Mouse (Mus musculus): ENCODE data around the gene Spag16. TPM values are rescaled to one million over a fixed set of nuclear protein-coding genes. Genes with fewer than 3 reads are reported as not detected.

The Spag16 gene
- polyA plus RNA-seq, 1 experiment from 2014 or later: 0.28 TPM

DNA sequence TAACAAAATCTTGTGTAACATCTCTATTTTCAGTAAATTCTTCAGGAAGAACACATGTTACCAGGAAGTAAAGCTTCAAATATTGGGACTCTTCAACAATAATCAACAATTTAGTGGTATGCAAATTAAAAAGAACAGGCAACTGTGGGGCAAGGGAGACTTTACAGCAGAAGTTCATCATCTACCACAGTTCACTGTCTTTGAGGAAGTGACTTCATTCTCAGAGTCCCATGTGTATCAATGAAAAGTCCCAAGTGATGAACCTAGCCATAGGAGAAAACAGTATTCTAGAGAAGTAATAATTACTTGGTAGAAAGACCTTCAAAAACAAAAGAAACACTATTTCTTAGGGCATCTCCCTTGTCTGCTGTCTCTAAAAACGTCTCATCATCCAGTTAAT lies 457.4 kb downstream of the Spag16 start:
- Histone ChIP-seq H3K4me3 (ENCODE audit: low read depth, low read length) (no peak overlapping the region), H3K27ac (ENCODE audit: low read depth) (no peak overlapping the region), H3K4me1 (ENCODE audit: insufficient read depth) (no peaks in the 10 kb centered on the region), H3K9ac (no peak overlapping the region), H3K36me3 (ENCODE audit: insufficient read depth) (no peaks in the 10 kb centered on the region), H3K27me3 (ENCODE audit: insufficient read depth, low read length) (no peaks in the 10 kb centered on the region), H3K9me3 (ENCODE audit: low read depth, low read length) (no peaks in the 10 kb centered on the region), H3K4me2 (no peak overlapping the region)
- no peak for TF ChIP-seq CTCF (IDR thresholded peaks at IDR 0.05; ENCODE audit: low read depth)
- ATAC-seq (ENCODE audit: insufficient read depth): no peak
- DNase-seq: no peak
- WGBS: 36% methylated on average over 1 of the region's 1 CpGs

DNA sequence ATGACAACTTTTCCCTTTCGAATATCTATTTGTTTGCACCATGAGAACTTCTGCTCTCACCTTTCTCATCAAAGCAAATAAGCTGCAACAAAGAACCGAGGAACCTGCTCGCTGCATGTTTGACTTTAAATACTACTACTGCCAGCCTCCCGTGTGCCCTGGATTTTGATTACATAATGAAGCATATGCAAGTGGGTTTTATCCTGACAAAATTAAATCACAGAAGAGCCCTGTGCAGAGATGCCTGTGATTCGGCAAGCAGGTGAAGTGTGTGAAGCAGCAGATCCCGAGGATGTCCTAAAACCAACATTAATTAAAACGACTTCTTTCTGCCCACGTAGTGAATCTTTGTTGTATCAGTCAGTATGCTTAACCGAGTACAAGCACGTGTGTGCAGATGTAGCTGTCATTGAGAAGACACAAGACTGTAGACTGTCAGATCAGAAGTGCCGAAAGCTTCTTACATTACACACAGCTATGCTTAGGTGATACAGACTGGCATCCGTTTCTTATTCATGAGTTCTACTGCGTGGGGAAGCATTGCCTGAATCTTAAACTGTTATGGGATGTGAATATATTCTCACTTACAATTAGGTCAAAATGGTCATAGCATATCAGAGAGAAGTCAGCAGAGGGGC lies 489.5 kb downstream of the Spag16 start:
- Histone ChIP-seq H3K4me1 (ENCODE audit: insufficient read depth) (no peaks in the 10 kb centered on the region), H3K27me3 (ENCODE audit: insufficient read depth, low read length) (no peaks in the 10 kb centered on the region), H3K4me2 (no peak overlapping the region), H3K4me3 (ENCODE audit: low read depth, low read length) (no peak overlapping the region), H3K27ac (ENCODE audit: low read depth) (no peak overlapping the region), H3K9ac (no peak overlapping the region), H3K9me3 (ENCODE audit: low read depth, low read length) (no peaks in the 10 kb centered on the region), H3K36me3 (ENCODE audit: insufficient read depth) (no peaks in the 10 kb centered on the region)
- ATAC-seq (ENCODE audit: insufficient read depth) (no peak), DNase-seq (no peak)
- no peak for TF ChIP-seq CTCF (IDR thresholded peaks at IDR 0.05; ENCODE audit: low read depth)
- WGBS: 72% methylated on average over 13 of the region's 13 CpGs

DNA sequence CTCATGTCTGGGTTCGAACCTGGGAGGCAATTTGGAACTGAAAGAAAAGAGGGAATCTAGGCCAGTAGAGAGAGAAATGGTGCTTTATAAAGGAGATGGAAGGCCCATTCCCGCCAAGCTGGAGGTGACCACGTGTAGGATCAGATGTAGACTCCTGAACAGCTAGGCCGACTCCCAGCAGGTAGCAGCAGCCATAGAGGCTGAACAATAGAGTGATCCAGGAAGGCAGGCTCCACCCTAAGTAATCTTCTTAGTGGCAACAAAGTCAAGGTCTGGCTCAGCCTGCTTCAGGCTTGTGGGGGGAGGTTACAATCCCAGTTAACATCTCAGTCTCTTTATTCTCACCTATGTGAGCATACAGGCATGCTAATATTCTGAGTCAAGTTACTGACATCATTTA lies 494.2 kb downstream of the Spag16 start:
- DNase-seq (no peak), ATAC-seq (ENCODE audit: insufficient read depth) (no peak)
- no peak overlapping the region for H3K9ac ChIP-seq
- no peak overlapping the region for H3K27ac ChIP-seq (ENCODE audit: low read depth)
- no peaks in the 10 kb centered on the region for H3K36me3 ChIP-seq (ENCODE audit: insufficient read depth)
- no peaks in the 10 kb centered on the region for H3K9me3 ChIP-seq (ENCODE audit: low read depth, low read length)
- no peak for TF ChIP-seq CTCF (IDR thresholded peaks at IDR 0.05; ENCODE audit: low read depth)
- no peak overlapping the region for H3K4me2 ChIP-seq
- 68% methylated on average over 4 of the region's 4 CpGs for WGBS
- no peaks in the 10 kb centered on the region for H3K27me3 ChIP-seq (ENCODE audit: insufficient read depth, low read length)
- no peak overlapping the region for H3K4me3 ChIP-seq (ENCODE audit: low read depth, low read length)
- no peaks in the 10 kb centered on the region for H3K4me1 ChIP-seq (ENCODE audit: insufficient read depth)

DNA sequence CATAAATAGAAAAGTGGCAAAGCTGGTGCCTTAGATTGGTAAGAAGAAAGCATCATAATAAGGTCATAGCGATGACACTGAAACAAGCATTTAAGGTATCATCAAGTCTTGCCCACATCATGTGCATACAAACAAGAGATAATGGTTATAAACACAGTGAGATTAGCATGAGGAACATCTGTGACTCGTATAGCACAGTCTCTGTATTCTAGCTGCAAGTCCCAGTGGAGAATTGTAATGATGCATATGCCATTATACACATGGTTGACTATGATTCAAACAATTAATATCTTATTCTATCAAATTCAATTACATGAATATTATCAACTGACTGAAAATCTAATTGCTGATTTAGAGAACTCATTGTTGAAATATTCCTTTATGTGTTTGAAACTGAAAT lies 519.4 kb downstream of the Spag16 start:
- no peaks in the 10 kb centered on the region for H3K9me3 ChIP-seq (ENCODE audit: low read depth, low read length)
- no peak overlapping the region for H3K27ac ChIP-seq (ENCODE audit: low read depth)
- 58% methylated on average over 2 of the region's 2 CpGs for WGBS
- no peak for TF ChIP-seq CTCF (IDR thresholded peaks at IDR 0.05; ENCODE audit: low read depth)
- ATAC-seq (ENCODE audit: insufficient read depth) (no peak), DNase-seq (no peak)
- no peak overlapping the region for H3K4me3 ChIP-seq (ENCODE audit: low read depth, low read length)
- H3K4me1 ChIP-seq (ENCODE audit: insufficient read depth): no peaks in the 10 kb centered on the region
- H3K4me2 ChIP-seq: no peak overlapping the region
- H3K27me3 ChIP-seq (ENCODE audit: insufficient read depth, low read length): no peaks in the 10 kb centered on the region
- H3K9ac ChIP-seq: no peak overlapping the region
- no peaks in the 10 kb centered on the region for H3K36me3 ChIP-seq (ENCODE audit: insufficient read depth)

DNA sequence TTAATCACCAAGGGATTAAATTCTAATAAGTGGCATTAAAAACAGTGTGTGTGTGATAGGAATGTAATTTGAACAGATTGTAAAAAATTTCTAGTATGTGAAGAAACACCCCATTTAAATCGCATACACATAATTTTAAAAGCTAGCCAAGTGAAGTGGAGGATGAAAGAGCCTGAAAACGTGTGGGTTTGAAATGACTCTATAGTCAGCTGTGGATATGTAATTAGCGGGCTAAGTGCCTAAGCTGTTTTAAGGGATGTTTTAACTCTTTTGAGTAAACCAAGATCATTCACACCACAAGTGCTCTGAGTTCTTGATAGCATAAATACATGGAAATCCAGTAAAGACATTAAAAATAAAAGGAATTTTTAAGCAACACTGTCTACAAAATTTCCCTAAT lies 524.6 kb downstream of the Spag16 start:
- WGBS: 56% methylated on average over 3 of the region's 3 CpGs
- no peaks in the 10 kb centered on the region for H3K36me3 ChIP-seq (ENCODE audit: insufficient read depth)
- H3K9me3 ChIP-seq (ENCODE audit: low read depth, low read length): no peaks in the 10 kb centered on the region
- H3K27ac ChIP-seq (ENCODE audit: low read depth): no peak overlapping the region
- DNase-seq (no peak), ATAC-seq (ENCODE audit: insufficient read depth) (no peak)
- no peaks in the 10 kb centered on the region for H3K27me3 ChIP-seq (ENCODE audit: insufficient read depth, low read length)
- no peak overlapping the region for H3K4me2 ChIP-seq
- H3K4me1 ChIP-seq (ENCODE audit: insufficient read depth): no peaks in the 10 kb centered on the region
- H3K9ac ChIP-seq: no peak overlapping the region
- no peak for TF ChIP-seq CTCF (IDR thresholded peaks at IDR 0.05; ENCODE audit: low read depth)
- H3K4me3 ChIP-seq (ENCODE audit: low read depth, low read length): no peak overlapping the region

DNA sequence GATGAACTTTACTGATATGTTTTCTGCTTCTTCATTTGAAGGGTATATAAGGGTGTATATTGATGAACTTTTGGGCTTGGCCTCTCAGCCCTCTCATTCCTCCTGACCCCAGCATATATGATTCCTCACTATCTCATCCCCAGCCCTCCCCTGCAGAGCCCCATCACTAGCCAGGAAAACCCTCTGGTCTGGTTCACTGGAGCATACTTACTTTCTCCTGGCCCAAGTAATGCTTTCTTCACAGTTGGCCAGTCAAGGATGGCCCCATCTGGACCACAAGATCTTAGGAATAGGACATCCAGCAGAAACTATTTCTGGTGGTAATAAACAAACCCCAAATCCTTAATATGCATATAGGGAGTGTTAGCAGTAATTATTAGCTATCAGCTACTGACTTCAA lies 527.2 kb downstream of the Spag16 start:
- no peaks in the 10 kb centered on the region for H3K36me3 ChIP-seq (ENCODE audit: insufficient read depth)
- TF ChIP-seq CTCF (IDR thresholded peaks at IDR 0.05; ENCODE audit: low read depth): no peak
- H3K27me3 ChIP-seq (ENCODE audit: insufficient read depth, low read length): no peaks in the 10 kb centered on the region
- DNase-seq (no peak), ATAC-seq (ENCODE audit: insufficient read depth) (no peak)
- no peaks in the 10 kb centered on the region for H3K4me1 ChIP-seq (ENCODE audit: insufficient read depth)
- no peak overlapping the region for H3K9ac ChIP-seq
- H3K9me3 ChIP-seq (ENCODE audit: low read depth, low read length): no peaks in the 10 kb centered on the region
- H3K4me3 ChIP-seq (ENCODE audit: low read depth, low read length): no peak overlapping the region
- H3K4me2 ChIP-seq: no peak overlapping the region
- H3K27ac ChIP-seq (ENCODE audit: low read depth): no peak overlapping the region

DNA sequence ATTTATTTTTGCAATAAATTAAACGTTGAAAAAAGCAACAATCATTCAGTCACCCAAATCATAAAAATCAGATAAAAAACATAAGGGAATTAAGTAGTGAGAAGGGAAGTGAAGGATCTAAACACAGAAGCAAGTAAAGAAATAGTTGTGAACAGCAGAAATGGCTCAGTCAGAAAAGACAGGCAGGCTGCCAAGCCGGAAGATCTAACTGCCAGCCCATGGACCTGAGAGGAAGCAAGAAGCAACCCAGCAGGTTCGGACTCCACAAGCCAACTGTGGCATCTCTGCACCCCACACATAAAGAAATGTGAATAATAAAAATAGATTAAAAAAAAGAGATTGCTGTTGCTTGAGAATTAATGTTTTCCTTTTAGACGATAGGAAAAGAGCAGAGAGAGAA lies 545.0 kb downstream of the Spag16 start:
- TF ChIP-seq CTCF (IDR thresholded peaks at IDR 0.05; ENCODE audit: low read depth): no peak
- H3K4me3 ChIP-seq (ENCODE audit: low read depth, low read length): no peak overlapping the region
- no peak overlapping the region for H3K9ac ChIP-seq
- H3K27me3 ChIP-seq (ENCODE audit: insufficient read depth, low read length): no peaks in the 10 kb centered on the region
- no peaks in the 10 kb centered on the region for H3K4me1 ChIP-seq (ENCODE audit: insufficient read depth)
- no peak overlapping the region for H3K27ac ChIP-seq (ENCODE audit: low read depth)
- DNase-seq (peak; percentile 54), ATAC-seq (ENCODE audit: insufficient read depth) (no peak)
- no peaks in the 10 kb centered on the region for H3K36me3 ChIP-seq (ENCODE audit: insufficient read depth)
- H3K9me3 ChIP-seq (ENCODE audit: low read depth, low read length): no peaks in the 10 kb centered on the region
- WGBS: 41% methylated on average over 4 of the region's 4 CpGs
- no peak overlapping the region for H3K4me2 ChIP-seq

DNA sequence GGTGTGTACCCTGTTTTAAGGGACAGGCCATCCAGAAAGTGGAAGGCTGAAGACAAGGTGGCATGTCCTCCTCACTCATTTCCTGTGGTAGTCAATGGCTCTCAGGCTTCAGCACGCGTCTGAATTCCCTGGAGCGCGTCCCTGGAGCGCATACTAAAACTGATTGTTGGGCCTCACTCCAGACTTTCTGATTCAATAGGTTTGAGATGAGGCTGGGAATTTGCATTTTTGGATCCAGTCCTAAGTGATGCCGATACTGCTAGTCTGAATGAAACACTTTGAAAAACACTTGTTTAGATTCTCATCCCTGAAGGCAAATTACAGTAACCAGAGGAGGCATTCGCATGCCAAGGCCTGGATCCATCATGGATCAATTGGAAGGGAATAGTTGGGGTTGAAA lies 553.3 kb downstream of the Spag16 start:
- no peaks in the 10 kb centered on the region for H3K27me3 ChIP-seq (ENCODE audit: insufficient read depth, low read length)
- no peak overlapping the region for H3K27ac ChIP-seq (ENCODE audit: low read depth)
- TF ChIP-seq CTCF (IDR thresholded peaks at IDR 0.05; ENCODE audit: low read depth): no peak
- no peaks in the 10 kb centered on the region for H3K4me1 ChIP-seq (ENCODE audit: insufficient read depth)
- DNase-seq: no peak
- H3K4me3 ChIP-seq (ENCODE audit: low read depth, low read length): no peak overlapping the region
- WGBS: 86% methylated on average over 7 of the region's 7 CpGs
- H3K4me2 ChIP-seq: no peak overlapping the region
- H3K9ac ChIP-seq: no peak overlapping the region
- no peak for ATAC-seq (ENCODE audit: insufficient read depth)
- H3K36me3 ChIP-seq (ENCODE audit: insufficient read depth): no peaks in the 10 kb centered on the region
- H3K9me3 ChIP-seq (ENCODE audit: low read depth, low read length): no peaks in the 10 kb centered on the region

Measured in lung, embryonic 14.5 days (tissue).